Mouse (Mus musculus) left cerebral cortex, postnatal 25 days (tissue): ENCODE data around the gene Sgsm2. TPM values are rescaled to one million over a fixed set of nuclear protein-coding genes. Genes with fewer than 3 reads are reported as not detected.

Source experiments
- DNase-seq, 2 experiments: peaks; one replicate each; pipeline ENCODE4 v3.0.0; 2022; ENCODE audit warnings: low spot score in 2 of 2, mixed read lengths in 1 of 2
- intact Hi-C: fragments of 180-260 bp; cut with DNase I; formaldehyde crosslinking; loops from one replicate; pipeline ENCODE4 v1.15.1; 2025
- total RNA-seq, 2 experiments: library from RNA; stranded (reverse); gene quantifications; 2 replicates each; pipeline ENCODE4 v1.2.3; 2021

The Sgsm2 gene
- total RNA-seq, 2 experiments from 2014 or later: 76.0 to 78.3 TPM

DNA sequence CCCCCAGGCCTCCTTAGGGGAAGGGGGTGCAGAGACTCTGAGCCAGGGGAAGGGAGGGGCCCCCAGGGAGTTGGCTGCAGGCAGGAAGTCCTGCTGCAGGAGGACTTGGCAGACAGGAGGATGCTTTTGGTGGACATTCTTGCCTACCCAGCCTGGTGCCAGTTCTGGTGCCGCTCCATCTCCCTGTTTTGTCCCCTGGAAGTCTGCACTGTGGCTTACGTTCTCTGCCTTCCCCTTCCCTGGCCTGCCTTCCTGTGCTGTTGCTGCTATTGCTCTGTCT, 53.5 kb downstream of the Sgsm2 start:
- intact Hi-C loops: no loop called here
- no peak for DNase-seq

DNA sequence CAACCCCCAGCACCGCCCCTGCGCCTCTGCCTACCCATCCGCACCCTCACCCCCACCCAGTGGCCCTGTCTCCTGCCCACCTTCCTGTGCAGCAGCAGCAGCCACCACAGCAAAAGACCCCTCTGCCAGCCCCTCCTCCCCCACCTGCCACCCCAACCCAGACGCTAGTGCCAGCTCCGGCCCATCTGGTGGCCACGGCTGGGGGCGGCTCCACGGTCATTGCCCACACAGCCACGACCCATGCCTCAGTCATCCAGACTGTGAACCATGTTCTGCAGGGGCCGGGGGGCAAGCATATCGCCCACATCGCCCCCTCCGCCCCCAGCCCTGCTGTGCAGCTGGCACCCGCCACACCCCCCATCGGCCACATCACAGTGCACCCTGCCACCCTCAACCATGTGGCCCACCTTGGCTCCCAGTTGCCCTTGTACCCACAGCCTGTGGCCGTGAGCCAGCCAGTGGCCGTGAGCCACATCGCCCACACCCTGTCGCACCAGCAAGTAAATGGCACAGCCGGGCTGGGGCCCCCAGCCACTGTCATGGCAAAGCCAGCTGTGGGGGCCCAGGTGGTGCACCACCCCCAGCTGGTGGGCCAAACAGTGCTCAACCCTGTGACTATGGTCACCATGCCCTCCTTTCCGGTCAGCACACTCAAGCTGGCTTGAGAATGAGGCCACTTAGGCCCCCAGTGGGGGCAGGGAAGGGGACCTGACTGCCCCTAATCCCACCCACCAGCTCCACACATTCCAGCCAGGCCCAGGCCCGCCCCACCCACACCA, 54.0 kb downstream of the Sgsm2 start:
- intact Hi-C loops: no loop called here
- DNase-seq: no peak

DNA sequence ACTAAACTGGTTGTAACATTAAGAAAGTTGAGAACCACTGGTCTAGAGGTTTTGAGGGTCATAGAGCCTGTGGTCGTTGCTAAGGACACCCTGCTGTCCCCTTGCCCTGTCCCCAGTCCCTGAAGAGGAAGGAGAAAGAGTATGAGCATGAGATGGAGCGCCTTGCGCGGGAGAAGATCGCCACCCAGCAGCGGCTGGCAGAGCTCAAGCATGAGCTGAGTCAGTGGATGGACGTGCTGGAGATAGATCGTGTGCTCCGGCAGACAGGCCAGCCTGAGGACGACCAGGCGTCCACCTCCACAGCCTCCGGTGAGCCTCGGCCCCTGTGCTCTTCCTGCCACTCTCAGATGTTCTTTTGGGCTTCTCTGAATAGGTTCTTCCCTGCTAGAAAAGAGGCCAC, 54.8 kb downstream of the Sgsm2 start:
- intact Hi-C loops: no loop called here
- DNase-seq: peak in 1 of 2 experiments; percentile 63

DNA sequence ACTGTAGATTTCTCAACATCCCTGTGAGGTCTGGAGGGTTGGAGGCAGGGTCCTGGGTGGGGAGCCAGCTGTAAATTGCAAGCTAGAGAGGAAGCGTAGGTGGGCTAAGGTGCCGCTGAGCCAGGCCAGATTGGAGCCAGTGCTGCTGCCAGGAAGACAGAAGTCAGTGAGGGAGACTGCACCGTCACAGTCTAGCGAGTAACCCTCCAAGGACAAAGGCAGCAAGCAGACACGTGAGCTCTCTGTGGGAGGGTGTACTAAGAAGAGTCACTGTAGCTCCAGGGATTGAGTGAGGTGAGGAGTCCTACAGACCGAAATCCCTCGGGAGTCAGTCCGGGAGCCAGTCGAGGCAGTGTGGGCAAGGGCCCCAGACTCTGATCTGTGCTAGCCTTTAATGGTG, 55.5 kb downstream of the Sgsm2 start:
- intact Hi-C loops: no loop called here
- DNase-seq: peak in 1 of 2 experiments; percentile 54

DNA sequence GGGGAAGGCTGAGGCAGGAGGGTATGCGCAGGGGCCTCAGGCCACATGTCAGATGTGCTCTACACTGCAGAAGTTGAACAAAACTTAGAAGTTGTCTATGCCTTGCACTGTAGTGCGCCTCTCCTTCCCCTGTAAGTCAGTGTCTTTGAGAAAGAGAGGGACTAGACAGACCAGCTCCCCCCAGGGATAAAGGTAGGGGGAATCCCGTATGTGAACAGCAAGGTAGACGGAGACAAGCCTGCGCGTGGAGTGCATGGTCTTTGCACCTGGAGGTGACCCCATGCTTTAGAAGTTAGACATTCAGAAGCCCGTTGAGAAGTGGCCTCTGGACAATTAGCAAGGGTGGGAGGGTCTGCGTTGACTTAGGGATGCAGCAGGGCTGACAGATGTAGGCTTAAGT, 56.1 kb downstream of the Sgsm2 start:
- DNase-seq: no peak
- intact Hi-C loops: no loop called here

DNA sequence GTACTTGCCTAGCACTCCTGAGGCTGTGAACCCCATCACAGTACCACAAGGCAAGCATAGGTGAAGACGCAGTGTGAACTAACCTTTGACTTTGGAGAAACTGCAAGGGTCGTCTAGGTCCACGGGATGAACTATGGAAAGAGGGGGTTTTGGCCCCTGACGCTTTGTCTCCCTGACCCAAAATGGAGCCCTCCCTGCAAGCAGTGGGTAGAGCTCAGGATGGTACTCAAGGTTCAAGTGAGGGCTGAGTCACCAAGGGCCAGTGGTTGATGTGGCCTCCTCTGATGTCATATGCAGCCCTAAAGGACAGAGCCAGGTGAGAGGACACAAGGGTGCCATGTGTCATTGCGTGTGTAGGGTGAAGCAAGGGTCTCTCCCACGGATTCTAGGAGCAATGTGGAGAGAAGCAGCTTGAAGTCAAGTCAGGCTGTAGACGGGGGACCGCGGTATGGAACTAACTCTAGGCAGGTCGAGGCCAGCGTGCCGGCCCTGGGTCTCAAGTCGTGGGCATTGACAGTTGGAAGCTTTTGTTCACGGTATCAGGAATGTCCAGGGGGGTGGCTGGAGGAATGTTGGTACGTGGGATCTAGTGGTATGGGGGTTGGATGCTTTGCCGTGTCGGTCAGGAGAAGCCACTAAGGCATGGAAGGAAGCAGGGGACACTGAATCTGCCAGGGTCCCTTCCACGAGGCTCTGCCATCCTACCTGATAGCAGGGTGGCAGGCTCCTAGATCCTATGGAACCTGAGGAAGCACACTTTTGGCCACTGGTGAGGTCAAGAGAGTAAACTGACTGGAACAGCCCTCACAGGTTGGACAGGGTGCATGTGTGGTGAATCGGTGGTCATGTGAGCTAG, 56.8 kb downstream of the Sgsm2 start:
- DNase-seq: no peak
- intact Hi-C loops: loop anchor here (5.0 to 10.0 kb wide), 2 partner anchors 203 to 335 kb away; partner anchors contain the start of gene Ovca2

DNA sequence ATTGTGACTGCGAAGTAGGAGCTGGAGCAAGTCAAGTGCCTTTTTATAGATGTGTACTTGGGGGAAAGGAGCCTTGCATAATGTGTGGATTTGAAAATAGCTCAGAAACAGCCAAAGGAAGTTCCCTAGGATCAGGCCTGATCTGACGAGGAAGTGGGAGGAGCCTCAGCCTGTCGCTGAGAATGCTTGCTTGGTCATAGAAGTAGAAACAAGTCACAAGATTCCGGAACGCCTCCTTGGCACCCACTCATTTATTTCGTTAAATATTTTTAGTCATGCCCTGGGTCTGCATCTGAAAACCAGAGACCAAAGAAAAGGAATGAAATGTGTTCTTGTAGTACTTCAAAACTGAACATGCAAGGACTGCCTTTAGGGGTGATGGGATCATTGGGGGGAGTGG, 57.9 kb downstream of the Sgsm2 start:
- peak; percentile 69 to 95 for DNase-seq
- intact Hi-C loops: loop anchor here (1.0 to 10.0 kb wide), 3 partner anchors 9 to 336 kb away; partner anchors contain the start of genes Mnt and Ovca2

DNA sequence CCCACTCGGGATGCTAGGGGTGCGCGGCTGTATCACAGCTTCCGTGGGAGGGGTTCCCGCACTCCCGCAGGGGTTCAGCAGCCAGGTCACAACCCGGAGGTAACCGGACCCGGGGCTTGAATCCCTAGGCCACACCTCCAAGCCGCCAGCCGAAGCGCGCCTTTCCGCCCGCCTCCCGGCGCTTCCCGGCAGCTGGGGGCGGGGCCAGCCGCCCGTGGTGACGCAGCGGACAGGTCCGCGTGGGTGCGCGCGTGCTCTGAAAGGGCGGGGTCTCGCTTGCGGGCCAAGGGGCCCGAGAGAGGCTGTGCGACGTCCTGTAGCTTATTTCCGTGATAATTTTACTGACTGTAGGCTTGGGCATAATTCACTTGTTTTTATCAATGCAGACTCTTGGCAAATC, 58.4 kb downstream of the Sgsm2 start:
- intact Hi-C loops: loop anchor here (1.0 to 10.0 kb wide), 3 partner anchors 8 to 336 kb away; partner anchors contain the start of genes Mnt and Ovca2
- peak; percentile 90 to 93 for DNase-seq

DNA sequence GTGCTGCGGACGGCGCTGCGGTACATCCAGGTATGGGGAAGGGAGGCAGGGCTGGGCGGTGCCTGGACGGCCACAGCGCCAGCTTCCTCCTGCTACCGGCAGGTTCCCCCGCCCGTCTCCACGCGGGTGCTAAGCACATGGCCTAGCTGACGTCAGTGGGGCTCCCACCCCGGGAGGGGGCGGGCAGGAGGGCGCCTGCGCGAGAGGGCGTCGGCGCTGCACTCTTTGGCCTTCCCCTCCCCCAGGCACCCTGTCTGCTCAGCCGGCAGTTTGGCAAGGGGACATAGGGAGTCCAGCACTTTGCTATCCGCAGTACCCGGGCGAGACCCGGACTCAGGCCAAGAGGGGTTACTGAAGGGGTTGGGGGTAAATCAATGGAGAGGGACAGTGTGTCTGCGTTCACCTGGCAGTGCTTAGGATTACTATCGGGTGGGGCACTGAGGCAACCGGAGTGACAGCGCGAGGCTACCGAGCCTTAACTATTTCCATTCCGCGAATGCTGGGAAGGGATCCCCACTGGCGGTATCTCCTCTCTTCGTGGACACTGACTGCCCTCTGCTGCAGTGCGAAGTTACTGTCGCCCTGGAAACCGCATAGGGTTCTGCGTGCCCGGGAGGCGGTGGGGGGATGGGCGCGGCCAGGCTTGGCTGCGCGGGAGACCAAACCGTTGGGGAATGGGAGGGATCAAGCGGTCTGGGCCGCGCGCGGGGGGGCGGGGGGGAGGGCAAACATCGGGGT, 59.0 kb downstream of the Sgsm2 start:
- intact Hi-C loops: loop anchor here (1.0 to 10.0 kb wide), 3 partner anchors 8 to 337 kb away; partner anchors contain the start of genes Mnt and Ovca2
- DNase-seq: peak; percentile 92 to 96

DNA sequence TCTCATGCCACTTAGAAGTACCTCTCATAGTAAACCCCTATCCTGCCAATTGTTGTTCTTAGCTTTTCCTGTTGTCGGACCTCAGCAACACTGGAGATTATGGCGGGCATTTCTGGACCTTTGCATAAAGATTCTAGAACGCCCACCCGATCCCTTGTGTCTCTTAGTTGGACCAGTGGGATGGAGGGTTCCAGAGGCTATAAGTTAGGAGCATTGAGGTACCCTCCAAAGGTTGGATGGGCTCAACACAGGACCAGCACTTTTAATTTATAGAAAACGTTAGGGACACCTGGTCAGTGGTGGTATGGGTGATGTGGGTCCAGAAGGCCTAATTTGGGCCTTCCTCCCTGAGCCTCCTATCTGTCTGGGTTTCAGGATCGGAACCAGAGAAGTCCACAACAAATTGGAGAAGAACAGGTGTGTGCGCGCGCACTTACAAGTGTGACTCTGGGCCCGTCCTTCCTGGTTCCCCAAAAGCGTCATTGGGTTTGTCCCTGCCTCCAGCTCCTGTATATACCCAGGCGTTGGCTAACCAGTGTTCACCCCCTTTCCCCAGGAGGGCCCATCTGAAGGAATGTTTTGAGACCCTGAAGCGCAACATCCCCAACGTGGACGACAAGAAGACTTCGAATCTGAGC, 59.7 kb downstream of the Sgsm2 start:
- intact Hi-C loops: loop anchor here (5.0 to 10.0 kb wide), 2 partner anchors 200 to 338 kb away; partner anchors contain the start of gene Ovca2
- DNase-seq: no peak

DNA sequence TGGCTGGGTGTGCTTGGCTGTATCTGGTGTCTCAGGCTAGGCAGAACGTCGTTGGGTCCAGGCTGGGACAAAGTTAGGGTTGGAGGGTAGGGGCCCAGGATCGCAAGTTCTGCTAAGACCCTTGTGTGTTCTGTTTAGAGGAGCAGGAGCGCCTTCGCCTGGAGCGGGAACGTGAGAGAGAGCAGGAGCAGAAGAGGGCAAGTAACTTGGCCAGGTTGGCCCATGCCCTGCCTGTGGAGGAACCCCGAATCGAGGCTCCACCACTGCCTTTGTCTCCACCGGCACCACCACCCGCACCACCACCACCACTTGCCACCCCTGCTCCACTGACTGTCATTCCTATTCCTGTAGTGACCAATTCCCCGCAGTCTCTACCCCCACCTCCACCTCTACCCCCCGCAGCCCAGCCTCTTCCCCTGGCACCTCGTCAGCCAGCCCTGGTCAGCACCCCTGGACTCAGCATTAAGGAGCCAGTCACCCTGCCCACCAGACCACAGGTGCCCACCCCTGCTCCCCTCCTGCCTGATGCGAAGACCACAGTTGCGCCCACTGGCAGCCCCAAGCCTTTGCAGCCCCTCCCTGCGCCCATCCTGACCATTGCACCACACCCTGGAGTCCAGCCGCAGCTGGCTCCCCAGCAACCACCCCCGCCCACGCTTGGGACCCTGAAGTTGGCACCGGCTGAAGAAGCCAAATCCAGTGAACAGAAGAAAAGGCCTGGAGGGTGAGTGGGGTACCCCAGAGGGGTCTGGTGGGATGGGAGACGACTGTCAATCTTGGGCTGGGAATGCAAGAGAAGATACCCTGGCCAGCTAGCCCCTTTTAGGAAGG, 60.4 kb downstream of the Sgsm2 start:
- DNase-seq: no peak
- intact Hi-C loops: loop anchor here (5.0 to 10.0 kb wide), 2 partner anchors 199 to 338 kb away; partner anchors contain the start of gene Ovca2

DNA sequence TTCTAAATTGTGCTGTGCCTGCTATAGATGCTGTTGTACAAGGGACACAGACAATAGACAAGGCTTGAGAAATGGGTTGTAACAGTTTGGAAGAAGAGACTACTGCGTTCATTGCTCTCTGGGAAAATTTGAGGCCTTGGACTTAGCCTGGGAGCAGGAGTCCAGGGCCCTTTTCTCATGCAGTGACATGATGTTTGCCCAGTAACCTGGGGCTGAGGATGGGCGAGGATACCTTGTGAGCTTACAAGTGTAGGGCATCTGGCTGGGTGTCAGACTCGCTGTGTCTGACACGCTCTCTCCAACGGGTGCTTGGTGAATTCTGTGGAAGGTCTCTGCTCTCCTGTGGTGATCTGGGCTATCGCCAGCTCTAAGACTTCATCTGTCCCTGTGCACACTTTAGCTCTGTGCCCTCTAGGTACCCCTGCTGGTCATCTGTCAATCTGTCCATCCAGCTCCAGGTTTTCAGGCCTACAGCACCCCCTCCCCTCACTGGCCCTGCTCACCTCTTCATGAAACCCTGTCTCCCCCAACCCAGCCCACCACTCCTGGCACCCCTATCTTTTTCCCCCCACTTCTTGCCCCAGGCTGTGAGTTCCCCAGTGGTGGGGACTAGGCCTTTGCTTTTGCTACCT, 61.2 kb downstream of the Sgsm2 start:
- no peak for DNase-seq
- intact Hi-C loops: loop anchor here (5.0 to 10.0 kb wide), 2 partner anchors 198 to 339 kb away; partner anchors contain the start of gene Ovca2

DNA sequence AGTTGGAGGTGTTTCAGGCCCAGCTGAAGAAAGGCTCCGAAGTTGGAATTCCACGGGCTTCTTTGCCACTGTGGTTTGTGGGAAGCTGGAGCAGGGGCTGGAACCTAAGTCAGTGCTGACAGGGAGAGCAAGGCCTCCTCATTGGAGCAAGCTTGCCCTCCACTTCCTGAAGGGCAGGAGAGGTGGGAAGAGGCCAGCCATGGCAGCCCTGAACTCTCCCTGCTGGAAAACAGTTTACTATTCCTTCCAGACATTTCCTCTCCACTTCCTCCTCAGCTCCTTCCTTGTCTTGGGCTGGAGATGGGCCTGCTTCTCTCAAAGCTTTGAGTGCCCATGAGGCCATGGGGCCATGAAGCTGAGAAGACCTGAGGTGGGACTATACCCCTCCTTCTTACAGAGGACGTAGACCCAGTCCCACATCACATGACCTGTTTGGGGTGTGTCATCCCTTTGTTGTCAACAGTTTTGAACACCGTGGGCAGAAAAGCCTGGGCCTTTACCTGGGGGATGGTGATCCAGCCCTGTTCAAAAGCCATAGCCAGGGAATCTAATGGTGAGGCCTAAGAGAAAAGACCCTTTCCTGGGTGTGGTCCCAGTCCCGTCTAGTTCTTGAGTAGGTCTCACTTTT, 62.1 kb downstream of the Sgsm2 start:
- intact Hi-C loops: loop anchor here (5.0 to 10.0 kb wide), 4 partner anchors 112 to 340 kb away; partner anchors contain the start of genes Cluh, Ovca2 and Pafah1b1
- no peak for DNase-seq

DNA sequence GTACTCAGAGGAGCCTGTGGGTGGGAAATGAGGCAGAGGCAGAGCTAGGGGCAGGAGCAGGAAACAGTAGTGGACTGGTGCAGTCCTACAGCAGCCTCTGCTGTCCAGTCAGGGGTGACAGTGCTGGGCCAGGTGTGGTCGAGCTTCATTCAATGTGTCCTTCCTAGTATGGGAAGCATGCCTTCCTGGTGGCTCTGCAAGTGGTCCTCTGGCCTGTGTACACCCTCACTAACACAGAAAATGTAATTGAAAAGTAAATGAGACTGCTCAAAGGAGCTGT, 62.6 kb downstream of the Sgsm2 start:
- no peak for DNase-seq
- intact Hi-C loops: loop anchor here (5.0 to 10.0 kb wide), 3 partner anchors 112 to 341 kb away; partner anchors contain the start of genes Cluh, Ovca2 and Pafah1b1

DNA sequence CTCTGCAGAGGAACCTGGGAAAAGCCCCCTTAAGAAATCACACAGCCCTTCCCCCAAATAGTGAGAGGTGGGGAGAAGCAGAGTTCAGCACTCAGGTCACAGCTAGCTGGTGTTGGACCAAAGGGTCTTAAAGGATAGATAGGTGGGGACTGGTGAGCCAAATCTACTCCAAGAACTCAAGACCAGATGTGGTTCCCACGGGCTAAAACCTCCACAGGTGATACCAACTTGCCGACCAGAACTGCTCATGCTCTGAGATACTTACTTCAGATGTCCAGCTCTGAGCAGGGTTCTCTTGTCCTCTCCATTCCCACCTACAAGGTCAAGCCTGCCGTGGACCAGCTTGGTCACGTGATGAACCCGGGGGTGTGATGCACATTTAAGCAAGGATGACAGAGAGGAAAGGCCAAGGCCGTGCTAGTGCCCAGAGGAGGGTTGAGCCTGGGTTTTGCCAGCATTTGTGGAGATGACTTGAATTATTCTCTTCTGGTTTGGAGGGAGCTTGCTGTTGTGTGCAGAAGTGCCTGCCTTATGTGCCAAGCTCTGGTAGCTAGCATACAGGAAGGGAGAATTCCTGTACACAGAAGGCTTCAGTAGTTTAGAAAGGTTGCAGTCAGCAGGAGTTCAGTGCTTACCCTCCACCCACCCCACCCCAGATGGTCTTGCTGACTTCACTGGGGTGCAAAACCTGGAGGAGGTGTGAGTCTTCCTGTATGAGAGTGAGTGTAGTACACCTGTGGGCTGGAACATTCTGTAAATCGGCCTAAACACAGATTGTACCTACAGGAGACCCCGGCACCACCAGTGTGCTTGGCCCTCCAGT, 63.1 kb downstream of the Sgsm2 start:
- intact Hi-C loops: loop anchor here (5.0 to 10.0 kb wide), 3 partner anchors 111 to 341 kb away; partner anchors contain the start of genes Cluh, Ovca2 and Pafah1b1
- no peak for DNase-seq

DNA sequence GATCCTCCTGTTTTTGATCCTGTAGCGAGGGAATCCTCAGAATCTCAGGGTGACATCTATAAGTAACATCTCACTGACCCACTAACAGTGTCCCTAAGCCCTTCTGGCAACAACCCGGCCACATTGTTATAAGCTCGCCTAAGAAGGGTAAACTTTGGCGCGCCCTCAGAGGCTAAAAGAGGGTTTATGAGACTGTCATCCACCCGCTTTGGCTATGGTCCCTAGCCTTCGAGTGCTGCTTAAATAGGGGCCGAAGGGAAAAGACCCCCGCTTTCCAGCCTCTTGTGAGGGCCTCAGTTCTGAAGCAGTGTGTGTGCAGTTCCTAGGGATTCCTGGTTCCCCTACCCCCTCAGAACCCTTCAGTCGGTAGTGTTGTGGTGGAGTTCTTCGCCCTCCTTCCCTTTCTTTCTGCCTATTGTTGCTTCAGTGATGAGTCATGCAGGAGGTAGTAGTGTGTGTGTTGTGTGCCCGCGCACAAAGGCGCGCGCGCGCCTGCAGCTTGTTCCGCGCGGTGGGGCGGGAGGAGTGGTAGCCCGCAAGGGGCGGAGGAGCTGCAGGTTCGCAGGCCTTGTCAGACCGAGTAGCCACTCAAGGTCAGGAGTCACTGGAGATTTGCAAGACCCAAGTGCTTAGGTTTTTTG, 64.2 kb downstream of the Sgsm2 start:
- peak; percentile 61 to 77 for DNase-seq
- intact Hi-C loops: loop anchor here (5.0 to 10.0 kb wide), 3 partner anchors 110 to 342 kb away; partner anchors contain the start of genes Cluh, Ovca2 and Pafah1b1
